Mouse (Mus musculus) ES-Bruce4 (cell line): ENCODE measurements around the gene Tagap1.
"Not testable (repeated sequence)": the region's sequence is repeated elsewhere in the genome, so short reads cannot be mapped to it uniquely, and the experiment has no call there.

ENCODE experiments used
- CTCF ChIP-seq: IDR thresholded peaks from one replicate; pipeline ENCODE4 v1.8.1; 2011; ENCODE audit warnings: low read depth, low read length
- EP300 ChIP-seq: IDR thresholded peaks from 2 replicates; pipeline ENCODE4 v1.6.1; 2011; ENCODE audit warnings: low read depth, low read length; ENCODE audit not compliant: insufficient read depth
- POLR2A ChIP-seq: IDR thresholded peaks from one replicate; pipeline ENCODE4 v1.8.1; 2011; ENCODE audit warnings: low read length; ENCODE audit not compliant: insufficient read depth

- TF ChIP-seq POLR2A, CTCF, EP300: not testable (repeated sequence)
These were observed 42.4 kb upstream of the Tagap1 start for GRCm38 (mm10) chr17:7003392-7003791.
